Mouse (Mus musculus) cerebellum, adult 18-20 months (tissue): ENCODE results near the gene Arhgap10.

ENCODE experiments used
- DNase-seq, 2 experiments: peaks; one replicate each; pipeline ENCODE4 v3.0.0; 2021

The Arhgap10 gene

DNA sequence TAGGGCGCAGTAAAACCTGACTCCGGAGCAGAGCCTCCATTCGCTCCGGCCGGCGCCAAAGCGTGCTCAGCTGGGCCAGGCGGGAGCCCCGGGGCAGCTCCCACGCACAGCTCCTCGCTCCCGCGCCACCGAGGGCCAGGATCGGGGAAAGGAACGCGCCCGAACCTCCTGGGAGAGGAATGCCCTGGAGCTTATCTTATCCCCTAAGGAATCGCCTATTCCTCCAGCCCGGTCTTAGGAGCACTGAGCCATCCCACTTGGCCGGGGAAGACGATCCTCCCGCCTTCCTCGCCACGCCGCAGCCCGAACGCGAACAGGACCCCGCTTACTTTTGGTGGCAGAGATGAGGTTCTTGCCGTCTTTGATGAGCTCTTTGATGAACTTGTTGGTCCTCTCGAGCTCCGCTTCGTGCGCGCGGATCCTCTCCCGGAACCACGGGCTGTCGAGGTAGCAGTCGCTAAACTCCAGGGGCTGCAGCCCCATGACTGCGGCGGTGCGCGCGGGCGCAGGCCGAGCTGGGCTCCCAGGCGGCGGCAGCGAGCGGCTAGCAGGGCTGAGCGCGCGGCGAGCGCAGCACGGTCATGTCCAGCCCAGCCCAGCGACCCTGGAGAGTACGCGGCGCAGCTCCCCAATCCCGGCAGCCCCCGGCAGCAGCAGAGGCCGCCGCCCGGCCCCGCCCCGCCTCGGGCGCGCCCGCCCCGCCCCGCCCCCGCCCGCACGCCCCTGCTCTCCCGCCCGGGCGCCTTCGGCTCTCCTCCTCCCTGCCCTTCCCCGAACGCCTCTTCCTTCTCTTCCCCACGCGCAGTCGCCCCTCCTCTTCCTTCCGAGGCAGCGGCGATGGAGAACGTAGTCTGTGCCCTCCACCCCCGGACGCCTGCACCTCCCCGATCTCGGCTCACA is at the start of gene Arhgap10:
Arhgap10 (minus strand) TSS at position 653 of the 900 bp plus-strand sequence.
- DNase-seq, result peak; percentile 79 to 83

DNA sequence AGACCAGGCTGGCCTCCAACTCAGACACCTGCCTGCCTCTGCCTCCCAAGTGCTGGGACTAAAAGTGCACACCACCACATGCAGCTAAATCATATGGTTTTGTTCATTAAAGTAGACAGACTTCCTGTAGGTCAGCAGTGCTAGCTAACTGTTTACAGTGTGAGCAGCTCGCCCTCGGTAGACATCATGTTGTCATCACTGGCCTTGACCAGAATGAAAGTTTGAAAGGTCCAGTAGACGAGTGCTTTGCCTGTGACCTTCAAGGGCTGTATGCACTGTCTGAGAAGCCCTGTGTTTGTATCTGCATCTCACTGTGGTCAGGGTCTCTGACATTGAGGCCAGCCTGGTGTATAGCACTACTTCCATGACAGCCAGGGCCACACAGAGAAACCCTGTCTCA is 43.7 kb upstream of the Arhgap10 start:
- DNase-seq, result no peak

DNA sequence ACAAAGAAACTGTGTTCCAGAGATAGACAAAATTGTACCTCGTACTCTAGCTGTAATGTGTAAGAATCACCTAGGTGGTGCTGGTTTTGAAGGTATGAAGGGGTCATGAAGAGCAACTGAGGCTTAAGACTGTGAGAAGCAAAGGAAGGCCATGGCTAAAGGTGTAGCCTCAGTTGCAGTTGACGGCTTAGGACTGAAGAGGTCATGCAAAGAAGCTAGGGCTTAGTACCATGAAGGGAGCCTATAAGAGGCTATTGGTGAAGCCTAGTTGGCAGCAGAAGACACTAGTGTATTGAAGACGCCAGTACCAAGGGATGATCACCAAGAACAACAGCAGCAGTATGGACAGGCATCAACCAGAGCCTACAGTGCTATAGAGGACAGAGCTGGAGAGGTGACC is 34.7 kb upstream of the Arhgap10 start:
- DNase-seq, result no peak

DNA sequence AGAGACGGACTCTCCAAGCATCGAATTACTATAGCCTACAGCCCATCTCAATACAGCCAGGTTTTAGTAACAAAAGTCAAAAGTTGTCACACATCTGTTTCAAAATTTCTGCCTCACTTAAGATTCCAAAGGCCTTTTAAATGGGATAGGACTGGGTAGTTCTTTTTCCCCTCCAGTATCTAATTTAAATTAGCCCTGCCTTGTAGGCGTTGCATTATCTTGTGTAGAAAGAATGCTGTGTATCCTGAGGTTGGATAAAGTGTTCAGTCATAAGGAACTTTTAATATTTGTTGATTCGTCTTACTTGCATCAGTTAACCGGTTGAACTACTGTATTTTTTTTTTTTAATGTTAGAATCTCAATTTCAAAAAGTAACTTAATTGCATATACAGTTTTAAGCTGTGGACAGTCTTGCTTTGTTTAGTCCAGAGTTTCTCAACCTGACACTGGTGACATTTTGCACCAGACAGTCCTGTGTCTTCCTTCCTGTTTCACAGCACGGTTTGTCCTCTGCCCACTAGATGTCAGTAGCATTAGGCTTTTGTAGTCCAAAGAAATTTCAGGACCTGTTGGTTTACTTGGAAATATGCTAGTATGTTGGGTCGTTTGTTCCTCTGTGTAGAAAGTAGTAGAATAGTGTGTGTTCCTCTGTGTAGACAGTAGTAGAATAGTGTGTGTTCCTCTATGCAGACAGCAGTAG is 32.3 kb upstream of the Arhgap10 start:
- DNase-seq, result peak; percentile 43 to 66

DNA sequence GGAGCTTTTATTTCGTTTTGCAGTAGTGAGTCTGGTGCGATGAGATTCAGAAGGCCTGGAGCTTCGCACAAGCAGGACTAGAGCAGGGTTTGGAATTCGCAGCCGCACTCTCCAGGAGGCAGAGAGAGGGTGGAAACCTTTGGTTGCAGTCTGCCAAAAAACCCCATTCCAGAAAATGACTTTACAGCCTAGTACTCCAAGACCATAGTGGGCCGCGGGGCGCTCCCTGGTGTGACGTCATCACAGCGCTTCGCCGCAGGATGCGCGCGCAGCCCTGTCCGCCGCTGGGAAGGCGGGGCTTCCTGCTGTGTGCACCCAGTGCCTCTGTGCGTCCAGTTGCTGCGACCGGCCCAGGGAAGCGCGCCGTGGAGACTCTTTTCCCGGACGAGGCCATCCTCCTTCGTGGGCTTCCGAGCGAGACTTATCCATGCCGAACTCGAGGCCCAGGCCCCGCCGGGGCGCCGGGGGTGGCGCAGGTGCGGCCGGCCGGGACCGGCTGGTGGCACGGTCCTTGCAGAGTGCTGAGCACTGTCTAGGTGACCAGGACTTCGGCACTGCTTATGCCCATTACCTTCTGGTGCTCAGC is 31.5 kb upstream of the Arhgap10 start, which contains the start of gene Prmt9:
Prmt9 (plus strand) TSS at position 277 of the 586 bp plus-strand sequence.
- peak; percentile 86 to 94 for DNase-seq

DNA sequence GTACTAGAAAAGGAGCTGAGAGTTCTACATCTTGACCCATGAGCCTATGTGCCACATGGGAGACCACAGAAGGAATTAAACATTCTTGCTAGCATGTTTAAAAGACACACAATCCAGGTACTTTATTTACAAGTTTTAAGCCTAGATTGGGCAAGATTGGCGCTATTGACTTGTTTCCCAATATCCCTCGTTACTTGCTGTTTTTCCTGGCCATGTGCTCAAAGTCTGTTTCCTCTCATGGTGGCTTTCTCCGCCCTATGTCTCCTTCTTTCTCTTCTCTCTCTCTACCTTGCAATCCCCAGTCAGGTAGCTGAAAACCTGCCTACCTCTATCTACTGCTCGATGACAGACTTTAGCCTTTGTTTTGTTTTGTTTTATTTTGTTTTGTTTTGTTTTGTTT is 27.9 kb upstream of the Arhgap10 start:
- DNase-seq, result no peak

DNA sequence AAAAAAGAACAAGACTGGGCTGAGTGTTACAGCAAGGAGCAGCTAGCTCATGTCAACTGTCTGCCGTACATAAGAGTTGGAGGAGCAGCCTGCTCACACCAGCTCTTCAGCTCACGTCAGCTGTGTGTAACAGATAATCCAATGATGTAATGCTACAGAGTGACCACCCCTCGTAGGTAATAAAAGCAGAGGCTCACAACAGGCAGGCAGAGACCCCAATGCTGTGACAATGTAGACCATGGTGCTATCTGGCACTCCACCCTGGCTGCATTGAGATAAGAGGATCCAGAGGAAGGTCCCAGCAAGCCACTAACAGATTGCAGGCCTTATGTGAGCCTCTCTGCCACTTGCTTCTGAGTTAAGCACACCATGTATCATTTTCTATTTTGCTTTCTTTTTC is 26.7 kb upstream of the Arhgap10 start:
- no peak for DNase-seq

DNA sequence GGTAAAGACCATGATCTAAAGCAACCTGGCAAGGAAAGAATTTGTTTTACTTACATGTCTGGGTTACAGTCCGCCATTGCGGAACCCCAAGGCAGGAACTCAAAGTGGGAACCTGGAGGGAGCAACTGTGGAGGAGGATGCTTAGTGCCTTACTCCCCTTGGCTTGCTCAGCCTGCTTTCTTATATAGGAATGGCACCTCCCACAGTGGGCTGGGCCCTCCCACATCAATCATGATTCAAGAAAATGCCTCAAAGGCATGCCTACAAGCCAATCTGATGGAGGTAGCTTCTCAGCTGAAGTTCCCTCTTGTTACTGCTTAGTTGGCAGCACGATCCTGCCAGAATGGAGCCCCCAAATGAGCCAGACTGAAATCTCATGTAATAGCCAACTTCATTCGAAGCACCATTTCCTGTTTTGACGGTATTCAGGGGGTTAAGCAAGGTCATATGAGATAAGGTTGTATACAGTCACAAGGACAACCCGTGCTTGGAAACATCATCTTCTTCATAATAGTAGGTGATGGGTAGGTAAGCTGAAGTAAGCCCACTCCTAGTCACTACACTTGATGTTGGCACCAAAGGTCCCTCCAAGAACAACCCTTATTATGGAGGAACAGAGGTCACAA is 25.5 kb upstream of the Arhgap10 start:
- no peak for DNase-seq

DNA sequence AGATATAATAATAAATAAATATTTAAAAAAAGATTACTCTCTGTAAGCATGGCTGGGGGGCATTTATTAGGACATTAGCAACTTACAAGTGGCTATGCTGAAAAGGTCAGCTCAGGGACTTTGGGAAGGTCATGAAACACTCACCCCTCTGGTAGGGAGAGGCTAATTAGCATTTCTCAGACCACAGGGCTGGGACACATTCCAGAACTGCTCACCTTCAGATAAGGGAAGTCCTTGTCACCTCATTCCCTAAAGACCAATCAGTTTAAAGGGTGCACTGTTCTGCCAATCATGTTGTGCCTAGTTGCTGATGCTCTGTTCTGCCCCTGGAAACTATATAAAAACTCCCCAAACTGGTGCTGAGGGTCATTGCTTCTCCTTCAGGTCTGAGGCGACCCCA is 20.5 kb upstream of the Arhgap10 start:
- no peak for DNase-seq

DNA sequence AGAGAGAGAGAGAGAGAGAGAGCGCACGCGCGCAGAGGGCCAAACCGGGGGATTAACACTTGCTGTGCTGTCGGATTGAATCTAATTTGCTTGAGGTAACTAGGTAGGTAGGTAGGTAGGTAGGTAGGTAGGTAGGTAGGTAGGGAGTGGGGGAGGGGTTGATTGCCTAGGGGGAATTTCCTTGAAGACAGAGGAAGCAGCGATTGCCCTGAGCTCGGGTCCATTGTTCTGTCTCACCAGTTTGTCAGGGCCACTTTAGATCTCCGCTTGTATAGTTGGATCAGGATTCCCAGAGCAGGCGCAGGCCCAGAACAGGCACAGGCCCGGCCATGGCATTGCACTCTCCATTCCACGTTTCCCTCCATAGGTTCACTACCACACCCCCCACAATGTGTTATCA is 19.1 kb upstream of the Arhgap10 start:
- no peak for DNase-seq

DNA sequence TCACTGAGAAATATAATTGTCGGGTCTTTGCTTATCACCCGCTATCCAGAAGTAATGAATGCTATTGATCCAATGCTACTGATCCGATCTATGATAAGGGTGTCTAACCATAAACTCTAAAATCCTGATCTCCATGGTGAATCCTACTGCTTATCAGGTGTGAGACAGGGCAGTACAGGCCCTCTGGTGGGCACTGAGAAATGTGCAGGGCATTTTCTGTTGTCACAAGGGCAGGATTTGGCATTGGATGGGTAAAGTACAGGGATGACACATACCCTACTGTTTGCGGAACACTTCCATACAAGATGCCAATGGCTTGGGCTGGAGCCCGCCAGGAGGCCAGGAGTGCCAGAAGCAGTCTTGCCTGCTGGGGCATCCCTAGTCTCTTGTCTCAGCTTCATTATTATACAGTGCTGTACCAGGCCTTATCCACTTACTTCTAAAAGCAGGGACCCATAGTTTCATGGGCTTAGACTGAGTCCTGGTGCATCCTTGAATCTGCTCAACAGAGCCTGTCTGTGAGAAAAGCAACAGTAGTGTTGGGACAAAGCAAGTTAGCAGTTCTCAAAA is 17.4 kb upstream of the Arhgap10 start:
- peak; percentile 76 to 81 for DNase-seq

DNA sequence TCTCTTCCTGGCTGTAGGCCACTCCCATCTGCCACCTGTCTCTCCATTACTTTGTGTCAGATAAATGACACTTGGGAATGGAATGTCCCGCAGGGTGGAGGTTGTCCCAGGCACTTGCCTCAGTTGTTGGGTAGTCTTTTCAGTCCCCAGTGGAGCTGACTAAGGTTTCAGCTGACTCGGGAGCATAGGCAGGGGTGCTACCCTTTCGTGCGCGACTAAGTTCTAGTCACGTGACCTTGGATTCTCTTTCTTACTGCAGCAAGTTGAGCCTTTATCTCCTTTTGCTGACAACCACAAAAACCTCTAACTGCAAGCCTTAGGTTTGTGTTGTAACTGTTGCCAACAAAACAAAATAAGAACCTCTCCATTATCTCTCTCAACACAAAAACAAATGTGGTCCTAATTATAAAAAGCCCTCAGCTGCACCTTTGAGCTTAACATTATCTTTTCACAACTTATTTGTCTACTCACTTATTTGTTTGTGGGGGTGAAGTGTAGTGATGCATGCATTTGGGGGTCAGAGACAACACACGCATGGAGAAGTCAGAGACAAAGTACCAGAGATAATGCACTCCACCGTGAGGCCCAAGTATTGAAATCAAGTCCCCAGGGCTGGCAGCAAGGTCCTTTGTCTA is 16.7 kb upstream of the Arhgap10 start:
- DNase-seq, result no peak

DNA sequence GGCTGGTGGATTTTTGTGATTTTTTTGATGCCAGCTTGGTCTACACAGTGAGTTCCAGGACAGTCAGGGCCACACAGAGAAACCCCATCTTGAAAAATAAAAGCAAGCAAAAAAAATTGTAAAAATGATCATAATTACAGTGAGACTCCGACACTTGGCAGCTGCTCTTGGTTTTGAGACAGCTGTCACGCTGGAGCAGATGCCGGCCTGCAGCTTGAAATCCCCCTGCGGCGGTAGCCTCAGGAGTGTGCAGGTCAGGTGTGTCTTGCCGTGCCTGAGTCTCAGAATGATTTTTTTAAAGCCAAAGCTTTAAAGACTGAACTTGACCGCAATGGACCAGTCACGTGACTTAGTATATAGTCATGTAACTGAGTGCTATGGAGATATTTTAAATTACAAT is 8.4 kb upstream of the Arhgap10 start:
- no peak for DNase-seq

DNA sequence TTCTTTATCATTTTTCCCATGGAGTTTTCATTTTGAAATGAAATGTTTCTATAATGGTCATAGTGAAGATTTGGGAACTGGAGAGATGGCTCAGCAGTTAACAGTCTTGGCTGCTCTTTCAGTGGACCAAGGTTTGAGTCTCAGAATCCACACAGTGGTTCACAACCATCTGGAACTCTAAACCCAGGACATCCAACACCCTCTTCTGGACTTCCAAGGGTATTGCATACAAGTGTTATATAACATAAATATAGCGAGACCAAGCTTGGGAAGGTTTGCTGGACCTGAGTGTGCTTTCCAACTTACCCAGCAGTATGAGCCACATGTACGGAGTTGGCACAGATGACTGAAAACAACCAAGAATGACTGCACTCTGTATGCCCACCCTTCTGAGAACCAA is 7.2 kb upstream of the Arhgap10 start:
- no peak for DNase-seq

DNA sequence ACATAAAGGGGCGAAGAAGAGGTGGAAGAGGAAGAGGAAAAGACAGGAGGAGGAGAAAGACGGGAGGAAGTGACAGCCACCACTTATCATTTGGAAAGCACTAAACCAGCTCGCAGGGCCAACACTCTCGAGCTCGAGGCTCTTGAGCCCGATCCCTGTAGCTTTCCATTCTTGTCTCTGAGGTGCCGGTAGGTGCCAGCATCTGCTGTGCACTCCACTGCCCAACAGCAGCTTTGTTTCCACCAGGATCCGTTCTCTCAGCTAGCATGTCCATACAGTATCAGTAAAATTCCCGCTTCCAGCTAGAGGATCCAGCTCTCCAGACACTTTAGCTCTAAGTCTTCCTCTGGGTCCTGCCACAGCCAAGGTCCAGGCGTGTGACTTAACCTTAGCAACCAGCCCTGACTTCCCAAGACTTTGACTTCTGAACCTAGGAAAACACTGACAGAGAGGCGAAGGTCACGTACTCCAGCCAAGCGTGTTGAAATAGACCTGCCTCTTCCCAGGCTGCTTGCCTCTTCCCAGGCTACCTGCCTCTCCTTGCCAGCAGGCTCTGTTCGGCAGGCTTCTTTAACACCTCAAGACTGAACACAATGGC is 6.4 kb upstream of the Arhgap10 start:
- DNase-seq, result no peak

DNA sequence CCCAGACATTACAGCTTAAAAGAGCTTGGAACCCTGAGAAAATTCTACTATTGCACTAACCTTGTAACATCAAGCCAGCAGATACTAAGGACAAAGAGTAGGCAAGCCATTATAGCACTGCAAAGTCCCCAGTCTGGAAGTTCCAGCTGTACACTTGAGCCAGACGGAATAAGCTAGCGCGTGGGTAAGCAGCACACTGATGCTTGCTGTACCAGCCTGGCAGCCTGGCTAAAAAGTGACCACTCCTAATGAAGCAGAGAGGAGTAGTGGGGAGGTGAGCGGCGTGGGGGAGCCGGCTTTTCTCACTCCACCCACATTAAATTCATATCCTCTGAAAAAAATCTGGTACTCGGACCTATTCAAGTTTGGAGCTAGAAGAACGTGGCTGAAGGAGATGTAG is 5.2 kb upstream of the Arhgap10 start:
- no peak for DNase-seq

DNA sequence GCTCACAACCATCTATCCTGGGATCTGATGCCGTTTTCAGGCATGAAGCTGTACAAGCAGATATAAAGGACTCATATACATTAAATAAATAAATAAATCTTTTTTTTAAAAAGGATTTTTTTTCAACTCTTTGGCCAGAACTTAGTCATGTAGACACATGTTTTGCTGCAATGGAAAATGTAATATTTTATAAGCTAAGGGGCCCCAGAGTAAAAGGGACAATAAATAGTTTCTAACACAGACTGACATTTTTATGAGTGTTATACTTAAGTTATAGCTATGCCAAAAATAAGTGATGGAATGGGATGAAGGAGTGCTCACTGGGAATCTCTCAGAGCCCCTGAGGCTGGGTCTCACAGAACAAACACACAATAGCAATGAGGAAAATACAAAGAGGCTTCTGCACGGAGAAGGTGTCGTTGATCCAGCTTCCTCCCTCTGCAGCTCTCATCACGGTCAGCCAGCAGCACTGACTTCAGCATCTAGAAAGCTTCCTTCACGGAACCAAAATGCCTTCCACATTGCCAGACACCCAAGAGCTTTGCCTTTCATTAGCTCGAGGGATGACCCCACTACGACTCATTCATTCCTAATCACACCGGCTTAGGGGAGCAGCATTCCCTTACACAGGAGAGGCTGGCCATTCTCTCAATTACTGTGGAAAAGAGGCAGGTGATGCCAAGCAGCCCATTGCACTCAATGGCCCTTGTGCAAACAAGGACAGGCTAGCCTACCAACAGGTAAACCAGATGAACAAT is 3.5 kb upstream of the Arhgap10 start:
- DNase-seq, result no peak

DNA sequence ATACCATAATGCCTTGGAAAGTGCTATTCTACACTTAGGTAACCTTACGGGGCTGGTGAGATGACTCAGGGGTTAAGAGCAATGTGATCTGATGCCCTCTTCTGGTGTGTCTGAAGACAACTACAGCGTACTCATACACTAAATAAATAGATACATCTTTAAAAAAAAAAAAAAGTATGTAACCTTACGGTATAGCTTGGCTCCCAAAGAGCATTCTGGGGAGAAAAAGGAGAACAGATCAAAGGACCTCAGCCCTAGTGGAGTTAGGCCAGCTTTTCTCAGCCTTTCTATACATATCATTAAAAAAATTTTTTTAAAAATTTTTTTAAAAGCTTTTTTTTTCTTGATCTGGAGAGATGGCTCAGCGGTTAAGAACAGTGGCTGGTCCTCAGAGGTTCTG is 2.8 kb upstream of the Arhgap10 start:
- no peak for DNase-seq

DNA sequence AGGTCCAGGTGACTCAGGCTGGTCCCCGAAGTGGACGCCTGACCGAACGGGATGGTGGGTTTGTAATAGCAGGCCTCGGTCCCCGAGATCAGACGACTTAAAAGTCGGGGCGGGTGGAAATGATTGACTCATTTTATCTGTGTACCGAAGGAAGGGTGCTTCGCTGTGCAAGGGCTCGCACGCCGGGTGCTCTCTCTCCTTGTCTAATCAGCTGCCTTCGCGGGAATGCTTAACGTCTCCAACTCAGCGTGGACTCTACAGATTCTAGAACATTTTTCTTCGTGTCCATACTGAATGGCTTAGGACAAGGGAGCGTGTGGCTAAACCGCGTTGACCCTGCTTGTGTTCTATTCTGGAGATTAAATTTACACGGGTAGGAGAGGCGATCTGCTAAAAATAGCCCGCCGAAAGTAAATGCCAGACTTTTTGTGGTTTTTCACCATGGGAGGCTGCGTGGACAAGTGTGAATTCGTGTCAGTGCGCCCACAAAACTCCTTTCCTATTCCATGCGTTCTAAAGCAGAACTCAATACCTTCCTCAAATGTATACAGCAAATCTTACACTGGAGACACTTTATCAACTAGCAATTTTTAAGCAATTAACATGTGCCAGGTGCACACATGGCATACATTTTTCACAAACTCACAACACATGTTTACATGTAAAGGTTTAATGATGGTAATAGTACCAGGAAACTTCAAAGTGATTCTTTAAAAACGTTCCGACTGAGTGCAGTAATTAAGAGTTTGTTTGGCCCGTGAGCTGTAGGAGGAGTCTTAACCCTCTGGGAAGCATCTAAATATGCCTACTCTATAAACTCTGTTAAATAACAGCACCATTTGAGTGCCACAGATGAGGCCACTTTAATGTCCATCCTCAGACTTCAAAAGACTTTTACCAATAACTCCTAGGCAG is 705 bp upstream of the Arhgap10 start:
- DNase-seq, result no peak

DNA sequence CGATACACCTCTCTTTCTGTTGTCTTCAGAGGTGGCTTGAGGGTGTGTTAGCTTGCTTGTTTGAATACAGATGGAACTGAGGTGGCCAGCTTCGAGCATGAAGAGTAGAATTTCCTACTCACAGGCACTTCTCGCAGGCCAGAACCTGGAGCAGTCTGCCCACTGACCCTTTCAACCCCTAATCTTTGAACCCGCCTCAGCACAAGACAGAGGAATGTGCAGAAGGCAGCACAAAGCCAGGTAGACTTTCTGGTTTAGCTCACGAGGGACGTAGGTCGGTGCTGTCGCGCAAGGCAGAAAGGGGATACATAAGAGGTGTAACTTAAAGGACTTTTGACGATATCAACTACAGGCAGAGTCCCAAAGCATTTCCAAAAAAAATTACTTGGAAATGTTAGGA is 908 bp downstream of the Arhgap10 start:
- DNase-seq, result peak; percentile 20 to 39
